Mouse (Mus musculus) liver, embryonic 12.5 days (tissue): ENCODE data around the gene Eif5b. TPM values are rescaled to one million over a fixed set of nuclear protein-coding genes. Genes with fewer than 3 reads are reported as not detected.
A peak's percentile ranks its signal among the peaks of the same experiment; 100 is the strongest.

ENCODE experiments used
- ATAC-seq: fragments of 200-750 bp; cut with Nextera tagmentation; 2 replicates; pipeline ENCODE4 v1.8.0; 2017; ENCODE audit warnings: moderate number of reproducible peaks, mild to moderate bottlenecking, moderate library complexity
- H3K27ac ChIP-seq: fragments of 300-500 bp; sonication (generic); 2 replicates; pipeline ENCODE4 v1.5.1; 2016; ENCODE audit warnings: mild to moderate bottlenecking
- H3K27me3 ChIP-seq: fragments of 300-500 bp; sonication (generic); replicated peaks from 2 replicates; pipeline ENCODE4 v1.6.1; 2016; ENCODE audit warnings: mild to moderate bottlenecking, moderate library complexity
- H3K36me3 ChIP-seq: fragments of 300-500 bp; sonication (generic); 2 replicates; pipeline ENCODE4 v1.6.1; 2016; ENCODE audit warnings: mild to moderate bottlenecking, moderate library complexity
- H3K4me1 ChIP-seq: fragments of 300-500 bp; sonication (generic); 2 replicates; pipeline ENCODE4 v1.6.1; 2016
- H3K4me2 ChIP-seq: fragments of 300-500 bp; sonication (generic); 2 replicates; pipeline ENCODE4 v1.6.1; 2016; ENCODE audit warnings: mild to moderate bottlenecking, moderate library complexity
- H3K4me3 ChIP-seq: fragments of 300-500 bp; sonication (generic); 2 replicates; pipeline ENCODE4 v1.5.1; 2016; ENCODE audit warnings: mild to moderate bottlenecking, moderate library complexity
- H3K9ac ChIP-seq: fragments of 300-500 bp; sonication (generic); 2 replicates; pipeline ENCODE4 v1.6.1; 2016; ENCODE audit warnings: mild to moderate bottlenecking, moderate library complexity
- H3K9me3 ChIP-seq: fragments of 300-500 bp; sonication (generic); replicated peaks from 2 replicates; pipeline ENCODE4 v1.6.1; 2016; ENCODE audit warnings: mild to moderate bottlenecking, moderate library complexity
- WGBS: fragments of 180-500 bp; shearing (Covaris S2); methylation state at CpG from one replicate; pipeline ENCODE4 v1.1.7; 2016; ENCODE audit not compliant: insufficient replicate concordance; 5-methylcytosine and 5-hydroxymethylcytosine counted together
- polyA plus RNA-seq: library from polyadenylated mRNA; unstranded; fragments of >200 nt; fragmentation: Nextera tagmentation; extraction: Ambion mirVana; gene quantifications from 2 replicates; pipeline ENCODE4 v1.2.1, GENCODE M21; 2016

The Eif5b gene
- polyA plus RNA-seq, 1 experiment from 2014 or later, result 28.5 TPM

DNA sequence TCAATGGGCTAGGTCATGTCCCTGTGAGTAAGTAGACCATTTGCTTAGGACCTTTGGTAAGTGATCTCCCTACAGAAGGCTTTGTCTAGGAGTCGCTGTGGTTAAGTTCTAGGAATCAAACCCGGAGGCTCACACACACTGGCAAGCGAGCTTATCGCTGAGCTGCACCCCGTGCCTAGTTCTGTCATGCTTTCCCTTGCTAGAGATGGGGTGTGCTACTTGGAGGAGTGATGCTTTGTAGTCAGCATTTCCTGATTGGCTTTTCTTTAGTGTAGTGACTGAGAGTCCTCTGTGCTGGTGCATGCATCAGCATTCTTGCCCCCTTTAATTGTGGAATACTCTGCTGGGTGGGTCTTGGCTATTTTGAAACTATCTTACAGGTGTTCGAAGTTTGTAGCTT lies 13.8 kb downstream of the Eif5b start:
- 22% methylated on average over 6 of the region's 6 CpGs for WGBS
- peak overlapping the region; percentile 71 for H3K4me2 ChIP-seq
- H3K27me3 ChIP-seq, result no peaks in the 10 kb centered on the region
- peak overlapping the region; percentile 98 for H3K27ac ChIP-seq
- peak overlapping the region; percentile 32 for H3K4me3 ChIP-seq
- H3K9me3 ChIP-seq, result no peaks in the 10 kb centered on the region
- peaks cover 87% of the 10 kb centered on the region for H3K4me1 ChIP-seq
- ATAC-seq, result peak; percentile 95
- no peaks in the 10 kb centered on the region for H3K36me3 ChIP-seq
- peak overlapping the region; percentile 62 for H3K9ac ChIP-seq

DNA sequence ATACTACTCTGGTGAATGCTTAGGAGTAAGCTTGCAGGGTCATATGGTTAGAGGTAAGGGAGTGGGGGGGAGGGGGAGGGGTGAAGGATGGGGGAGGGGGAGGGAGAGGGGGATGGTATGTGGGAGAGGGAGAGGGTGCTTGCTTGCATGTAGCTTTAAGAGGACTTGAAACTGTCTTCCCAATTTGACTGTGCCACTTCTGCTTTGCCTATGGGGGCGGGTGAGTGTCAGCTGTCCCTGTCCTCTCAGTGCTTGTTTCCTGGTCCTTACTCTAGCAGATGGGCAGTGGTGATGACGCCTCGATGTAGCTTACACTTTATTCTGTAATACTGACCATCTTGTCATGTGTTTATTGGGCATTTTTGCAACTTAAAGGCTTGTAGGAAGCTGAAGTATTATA lies 14.3 kb downstream of the Eif5b start:
- H3K4me2 ChIP-seq, result peak overlapping the region; percentile 71
- WGBS, result 35% methylated on average over 3 of the region's 3 CpGs

DNA sequence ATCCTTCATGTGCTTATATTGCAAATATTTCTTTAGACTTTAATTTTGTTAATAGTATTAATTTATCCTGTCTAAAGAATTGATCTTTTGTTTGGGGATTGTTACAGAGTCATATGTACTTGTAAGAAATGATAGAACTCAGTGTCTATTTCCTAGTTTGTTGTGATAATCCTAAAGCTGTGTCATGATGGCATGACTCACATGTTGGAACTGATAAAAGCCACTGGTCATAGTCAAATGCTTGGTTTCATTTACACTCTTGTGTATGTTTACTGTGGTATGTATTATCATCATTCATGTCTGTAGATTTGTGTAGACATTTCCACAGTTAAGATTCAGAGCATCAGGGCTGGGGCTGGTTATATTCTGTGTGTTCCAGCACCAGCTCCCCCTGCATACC lies 14.7 kb downstream of the Eif5b start:
- Histone ChIP-seq H3K27ac (peak overlapping the region; percentile 98), H3K4me3 (peak overlapping the region; percentile 32), H3K4me1 (peaks cover 78% of the 10 kb centered on the region), H3K9ac (peak overlapping the region; percentile 62), H3K9me3 (no peaks in the 10 kb centered on the region), H3K36me3 (peaks cover 2% of the 10 kb centered on the region), H3K27me3 (no peaks in the 10 kb centered on the region), H3K4me2 (peak overlapping the region; percentile 71)
- ATAC-seq, result peak; percentile 46

More for the DNA sequence above, 14.3 kb downstream of the Eif5b start:
- Histone ChIP-seq H3K36me3 (no peaks in the 10 kb centered on the region), H3K27ac (peak overlapping the region; percentile 98), H3K9ac (peak overlapping the region; percentile 62), H3K27me3 (no peaks in the 10 kb centered on the region), H3K4me1 (peaks cover 82% of the 10 kb centered on the region), H3K4me3 (peak overlapping the region; percentile 32), H3K9me3 (no peaks in the 10 kb centered on the region)
- ATAC-seq, result peak; percentile 19

DNA sequence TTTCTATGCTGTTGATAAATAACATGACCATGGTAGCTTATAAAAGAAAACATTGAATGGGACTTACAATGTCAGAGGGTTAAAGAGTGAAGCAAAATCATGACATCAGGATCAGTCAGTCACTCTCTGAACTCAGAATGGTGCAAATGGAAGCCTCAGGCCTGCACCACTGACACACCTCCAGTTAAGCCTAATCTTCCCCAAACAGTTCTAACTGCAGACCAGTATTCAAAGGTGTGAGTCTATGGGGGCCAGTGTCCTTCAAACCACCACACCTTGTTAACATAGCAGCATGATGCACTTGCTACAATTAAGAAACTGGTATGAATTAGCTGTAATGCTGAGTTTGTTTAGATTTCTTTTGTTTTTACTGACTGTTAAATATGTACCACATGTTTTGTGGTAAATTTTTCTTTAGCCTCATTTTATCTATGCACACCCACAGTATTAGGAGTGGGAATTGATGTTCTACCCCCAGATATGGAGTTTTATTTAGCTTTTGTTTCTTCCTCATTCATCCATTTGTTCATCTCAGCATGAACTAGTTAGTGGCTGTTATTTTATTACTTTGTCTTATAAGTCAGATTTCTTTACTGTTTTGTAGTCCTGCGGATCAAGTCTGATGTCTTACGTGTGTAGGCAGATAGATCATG lies 16.9 kb downstream of the Eif5b start:
- Histone ChIP-seq H3K36me3 (peaks cover 23% of the 10 kb centered on the region), H3K9me3 (no peaks in the 10 kb centered on the region), H3K27ac (peak overlapping the region; percentile 69), H3K4me3 (no peak overlapping the region), H3K4me1 (peaks cover 58% of the 10 kb centered on the region), H3K4me2 (peak overlapping the region; percentile 23; the same call in 1 of the 2 replicates), H3K27me3 (no peaks in the 10 kb centered on the region), H3K9ac (no peak overlapping the region)
- 87% methylated on average over 2 of the region's 2 CpGs for WGBS
- ATAC-seq, result peak; percentile 71

DNA sequence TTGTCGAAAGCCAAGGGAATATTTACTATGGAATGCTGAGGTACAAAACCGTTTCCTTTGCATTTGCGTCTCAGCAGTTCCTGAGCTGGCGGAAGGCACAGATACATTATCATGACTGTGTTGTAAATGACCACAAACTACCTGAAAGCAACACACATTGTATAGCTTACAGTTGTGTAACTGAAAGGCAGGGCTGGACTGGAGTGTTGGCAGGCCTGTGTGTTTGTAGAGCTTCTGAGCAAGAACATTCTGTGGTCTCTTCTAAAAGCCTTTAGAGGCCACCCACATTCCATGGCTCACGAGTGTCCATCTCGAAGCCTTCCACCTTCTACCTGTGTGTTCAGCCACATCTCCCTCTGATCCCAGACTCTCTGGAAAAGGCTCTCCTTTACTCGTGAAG lies 29.5 kb downstream of the Eif5b start:
- peaks cover 79% of the 10 kb centered on the region for H3K36me3 ChIP-seq
- no peak for ATAC-seq

DNA sequence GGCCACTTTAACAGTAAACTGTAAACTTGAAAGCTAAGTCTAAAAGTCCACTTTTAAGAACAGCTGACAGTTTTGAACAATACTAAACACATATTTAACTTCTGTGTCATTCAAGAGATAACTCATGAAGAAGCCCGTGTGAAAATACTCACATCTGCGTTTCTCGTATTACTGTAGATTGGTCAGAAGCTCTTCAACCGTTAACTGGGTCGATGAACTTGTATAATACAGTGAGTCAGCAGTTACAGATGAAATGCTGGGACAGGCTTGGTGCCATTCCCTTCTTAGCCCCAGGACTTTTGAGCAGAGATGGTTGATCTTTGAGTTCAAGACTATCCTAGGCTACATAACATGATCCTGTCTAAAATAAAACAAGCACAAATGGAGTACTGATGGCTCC lies 33.6 kb downstream of the Eif5b start:
- no peak for ATAC-seq

More for the DNA sequence above, 29.5 kb downstream of the Eif5b start:
- no peak overlapping the region for H3K9ac ChIP-seq
- no peak overlapping the region for H3K27ac ChIP-seq
- no peaks in the 10 kb centered on the region for H3K9me3 ChIP-seq
- H3K4me3 ChIP-seq, result no peak overlapping the region
- no peaks in the 10 kb centered on the region for H3K4me1 ChIP-seq
- 83% methylated on average over 7 of the region's 7 CpGs for WGBS
- no peaks in the 10 kb centered on the region for H3K27me3 ChIP-seq
- no peak overlapping the region for H3K4me2 ChIP-seq

DNA sequence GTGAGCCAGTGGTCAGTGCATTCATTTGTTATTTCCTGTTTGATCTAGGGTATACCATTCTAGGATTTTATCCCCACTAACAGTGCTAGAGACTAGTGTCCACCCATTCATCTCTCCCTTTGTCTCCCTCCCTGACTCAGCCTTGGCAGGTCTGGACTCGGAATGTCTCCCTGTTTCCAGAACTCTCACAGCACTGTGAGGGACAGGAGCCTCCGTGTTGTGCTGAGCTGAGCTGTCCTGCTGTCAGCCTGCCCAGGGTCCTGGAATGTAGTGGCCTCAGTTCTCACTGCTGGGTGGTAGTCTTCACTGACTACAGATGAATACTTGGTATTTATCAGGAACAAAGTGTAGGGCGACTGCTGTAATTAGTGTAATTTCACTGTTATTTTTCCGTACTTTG lies 37.7 kb downstream of the Eif5b start:
- no peak overlapping the region for H3K27ac ChIP-seq
- no peaks in the 10 kb centered on the region for H3K27me3 ChIP-seq
- WGBS, result 87% methylated on average over 4 of the region's 4 CpGs
- no peaks in the 10 kb centered on the region for H3K4me1 ChIP-seq
- H3K9me3 ChIP-seq, result no peaks in the 10 kb centered on the region
- H3K4me2 ChIP-seq, result no peak overlapping the region
- no peak overlapping the region for H3K9ac ChIP-seq
- H3K36me3 ChIP-seq, result peaks cover 88% of the 10 kb centered on the region
- no peak for ATAC-seq
- no peak overlapping the region for H3K4me3 ChIP-seq

More for the DNA sequence above, 33.6 kb downstream of the Eif5b start:
- Histone ChIP-seq H3K4me2 (no peak overlapping the region), H3K4me3 (no peak overlapping the region), H3K27ac (no peak overlapping the region), H3K9me3 (no peaks in the 10 kb centered on the region), H3K9ac (no peak overlapping the region), H3K4me1 (no peaks in the 10 kb centered on the region), H3K36me3 (peaks cover 76% of the 10 kb centered on the region), H3K27me3 (no peaks in the 10 kb centered on the region)
- WGBS, result 79% methylated on average over 5 of the region's 5 CpGs

DNA sequence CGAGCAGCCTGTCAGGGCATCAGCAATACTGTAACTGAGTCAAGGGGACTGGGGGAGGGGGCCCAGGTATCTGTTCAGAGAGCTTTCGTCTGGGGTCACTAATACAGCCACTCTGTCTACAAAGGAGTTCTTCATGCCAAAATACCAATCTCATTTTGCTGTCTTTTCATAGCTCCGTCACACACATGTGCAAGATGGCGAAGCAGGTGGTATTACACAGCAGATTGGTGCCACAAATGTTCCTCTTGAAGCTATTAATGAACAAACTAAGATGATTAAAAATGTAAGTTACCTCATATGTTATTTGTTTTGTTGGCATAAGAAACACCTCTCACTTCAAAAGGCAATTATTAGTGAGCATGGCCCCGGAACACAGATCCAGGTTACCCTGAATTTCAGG lies 39.6 kb downstream of the Eif5b start:
- Histone ChIP-seq H3K36me3 (peaks cover 95% of the 10 kb centered on the region), H3K4me2 (no peak overlapping the region), H3K27me3 (no peaks in the 10 kb centered on the region), H3K4me3 (no peak overlapping the region), H3K4me1 (no peaks in the 10 kb centered on the region), H3K9me3 (no peaks in the 10 kb centered on the region), H3K9ac (no peak overlapping the region), H3K27ac (no peak overlapping the region)
- 84% methylated on average over 5 of the region's 5 CpGs for WGBS
- ATAC-seq, result no peak

DNA sequence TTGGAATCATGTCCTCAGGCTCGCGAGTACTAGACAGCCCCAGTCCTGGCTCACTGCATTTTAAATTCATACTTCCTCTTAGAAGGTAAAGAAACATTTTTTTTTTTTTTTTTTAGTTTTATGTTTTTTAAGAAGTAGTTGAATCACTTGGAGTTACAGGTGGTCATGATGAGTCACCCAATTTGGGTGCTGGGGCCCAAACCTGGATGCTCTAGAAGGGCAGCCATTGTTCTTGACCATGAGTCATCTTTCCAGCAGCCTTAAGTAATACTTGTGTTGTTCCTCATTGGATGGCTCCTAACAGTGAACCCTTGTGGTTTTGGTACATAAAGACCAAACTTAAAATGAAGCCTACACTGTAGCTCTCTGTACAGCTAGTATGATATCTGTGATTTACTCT lies 41.1 kb downstream of the Eif5b start:
- 90% methylated on average over 2 of the region's 2 CpGs for WGBS
- no peak for ATAC-seq
- Histone ChIP-seq H3K36me3 (peaks cover 92% of the 10 kb centered on the region), H3K27ac (no peak overlapping the region), H3K4me1 (no peaks in the 10 kb centered on the region), H3K9ac (no peak overlapping the region), H3K4me3 (no peak overlapping the region), H3K27me3 (no peaks in the 10 kb centered on the region), H3K4me2 (no peak overlapping the region), H3K9me3 (no peaks in the 10 kb centered on the region)

DNA sequence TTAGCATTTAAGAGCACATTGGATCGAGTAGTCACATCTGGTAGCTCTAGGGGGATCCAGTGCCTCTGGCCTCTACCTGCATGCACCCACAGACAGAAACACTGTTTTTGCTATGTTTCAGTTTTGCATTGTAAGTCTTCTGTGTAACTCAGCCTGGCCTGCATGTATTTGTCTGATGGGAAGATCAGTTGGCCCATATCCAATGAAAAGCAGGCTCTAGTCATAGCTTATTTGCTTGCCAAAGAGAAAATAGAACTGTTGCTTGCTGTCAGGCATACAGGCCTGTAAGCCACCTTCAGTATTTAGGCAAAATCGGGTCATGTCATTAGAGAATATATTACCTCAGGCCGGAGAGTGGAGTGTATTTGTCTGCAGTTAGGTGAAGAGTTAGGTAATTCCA lies 50.3 kb downstream of the Eif5b start:
- no peak overlapping the region for H3K4me3 ChIP-seq
- no peaks in the 10 kb centered on the region for H3K27me3 ChIP-seq
- no peak overlapping the region for H3K9ac ChIP-seq
- H3K36me3 ChIP-seq, result peaks cover 96% of the 10 kb centered on the region
- H3K4me2 ChIP-seq, result no peak overlapping the region
- ATAC-seq, result no peak
- WGBS, result 78% methylated on average over 3 of the region's 3 CpGs
- H3K4me1 ChIP-seq, result no peaks in the 10 kb centered on the region
- H3K27ac ChIP-seq, result no peak overlapping the region
- H3K9me3 ChIP-seq, result no peaks in the 10 kb centered on the region

DNA sequence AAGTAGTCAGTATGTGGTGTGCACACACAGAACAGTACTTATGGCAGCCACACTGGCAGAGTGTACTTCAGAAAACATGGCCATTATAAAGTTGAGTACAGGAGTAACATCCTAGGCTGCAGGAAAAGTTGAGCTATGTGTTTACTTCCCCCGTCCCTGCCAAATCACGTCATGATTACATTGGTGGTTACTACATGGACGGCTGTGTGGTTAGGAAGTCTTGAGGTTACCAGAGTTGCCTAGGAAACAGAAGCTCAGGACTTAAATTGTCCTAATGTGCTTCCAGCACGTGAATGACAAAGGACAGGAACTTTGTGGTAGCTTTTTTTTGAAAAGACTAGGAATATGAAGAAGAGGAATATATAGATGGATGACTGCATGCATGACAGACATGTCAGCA lies 51.8 kb downstream of the Eif5b start:
- Histone ChIP-seq H3K27me3 (no peaks in the 10 kb centered on the region), H3K9me3 (no peaks in the 10 kb centered on the region), H3K36me3 (peaks cover 99% of the 10 kb centered on the region), H3K4me2 (no peak overlapping the region), H3K9ac (no peak overlapping the region), H3K4me3 (no peak overlapping the region), H3K27ac (no peak overlapping the region), H3K4me1 (no peaks in the 10 kb centered on the region)
- 44% methylated on average over 4 of the region's 4 CpGs for WGBS
- no peak for ATAC-seq

DNA sequence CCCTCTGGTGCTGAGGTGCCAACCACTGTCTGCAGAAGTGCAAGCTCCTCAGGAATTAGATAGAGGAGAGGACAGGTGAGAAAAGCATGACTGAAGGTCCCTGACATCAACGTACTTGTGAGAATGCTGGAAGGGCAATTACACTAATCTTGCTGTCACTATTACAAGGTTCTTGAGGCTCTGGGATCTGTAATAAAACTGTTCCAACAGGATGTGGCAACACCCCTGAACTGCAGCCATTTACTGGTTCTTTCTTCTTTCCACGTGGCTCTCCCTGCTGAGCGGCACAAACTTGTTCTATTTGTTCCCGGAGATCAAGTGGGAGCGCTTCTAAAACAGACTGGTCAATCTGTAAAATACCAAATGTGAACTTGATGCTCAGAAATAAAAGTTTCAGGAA lies 57.4 kb downstream of the Eif5b start:
- Histone ChIP-seq H3K9me3 (no peaks in the 10 kb centered on the region), H3K4me1 (no peaks in the 10 kb centered on the region), H3K9ac (no peak overlapping the region), H3K4me2 (no peak overlapping the region), H3K27me3 (no peaks in the 10 kb centered on the region), H3K27ac (no peak overlapping the region), H3K4me3 (no peak overlapping the region), H3K36me3 (peaks cover 94% of the 10 kb centered on the region)
- no peak for ATAC-seq
- 91% methylated on average over 5 of the region's 5 CpGs for WGBS

DNA sequence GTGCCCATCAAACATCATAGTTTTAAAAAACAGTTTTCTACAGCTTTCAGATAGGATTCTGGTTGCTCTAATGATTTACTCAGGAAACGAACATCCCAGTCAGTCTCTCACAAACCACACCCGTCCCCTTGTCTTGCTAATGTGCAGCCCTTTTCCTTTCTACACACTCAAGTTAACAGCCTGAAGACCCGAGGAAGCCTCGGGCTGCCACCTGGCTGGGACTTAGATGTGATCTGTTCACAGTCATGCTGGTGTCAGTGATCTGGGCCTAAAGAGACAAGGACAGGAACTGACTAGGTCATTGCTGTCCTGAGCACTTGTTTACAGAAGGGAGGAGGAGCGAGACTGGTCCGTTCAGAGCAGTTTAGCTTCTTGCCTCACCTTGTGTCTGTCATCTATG lies 60.6 kb downstream of the Eif5b start:
- Histone ChIP-seq H3K4me1 (no peaks in the 10 kb centered on the region), H3K9ac (no peak overlapping the region), H3K27ac (no peak overlapping the region), H3K4me3 (no peak overlapping the region), H3K4me2 (no peak overlapping the region), H3K9me3 (no peaks in the 10 kb centered on the region), H3K36me3 (peaks cover 88% of the 10 kb centered on the region), H3K27me3 (no peaks in the 10 kb centered on the region)
- 76% methylated on average over 6 of the region's 6 CpGs for WGBS
- ATAC-seq, result no peak
